In the genomic region with DNA sequence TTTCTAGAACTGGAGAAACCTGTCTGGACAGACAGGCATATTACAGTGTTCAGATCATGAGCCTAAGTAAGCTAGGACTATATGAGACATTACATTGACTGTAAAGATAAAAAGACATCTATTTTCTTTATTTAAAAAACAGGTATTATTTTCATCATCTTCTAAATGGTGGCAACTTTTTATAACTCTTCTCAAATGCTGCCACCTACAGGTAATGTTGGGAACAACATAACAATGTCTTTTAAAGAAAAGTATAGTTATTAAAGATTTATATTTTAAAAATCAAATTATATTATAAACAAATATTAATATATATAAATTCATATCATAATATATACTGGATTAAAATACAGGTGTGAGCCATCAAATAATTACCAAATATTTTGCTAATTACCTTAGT, we compare ENCODE assay signal across 9 mouse cellular contexts.
DNase-seq lines count a peak whose midpoint lies in the region.
"Had no signal": no experiment of that assay in that cellular context is flagged by ENCODE, and none has a peak within 500 bp of the region (broad histone marks: within the 10 kb centered on the region; RNA-seq: fewer than 3 reads in every experiment).

No protein-coding gene starts in this region.

- DNase-seq in cerebellum, adult 8-10 months: peak; percentile 33
- DNase-seq in cerebellum, adult 11 months: no peak
- DNase-seq in kidney, adult 9 months: peak; percentile 36
- no peak for DNase-seq in kidney, adult 11 months
- DNase-seq in 3T3-L1 (ENCODE audit: low read depth, low spot score): peak; percentile 62
- DNase-seq in c-Kit-positive CD71-positive TER-119-positive erythroid progenitor cells, embryonic 14.5 days (ENCODE audit: low spot score): peak; percentile 4
- DNase-seq in gastrocnemius, adult 8-10 months (ENCODE audit: low spot score in 2 of 2): no peak
- DNase-seq in Muller cell, postnatal 12 days (ENCODE audit: inconsistent ontology term): no peak
- DNase-seq: kidney, adult 8-10 months had no signal

Comparison
In these comparisons a context has a peak if more than half of its experiments do, and no peak if none do; other contexts are left out.
1. DNase-seq: peak in cerebellum, adult 8-10 months (single experiment), kidney, adult 9 months (single experiment), 3T3-L1 (single experiment) and c-Kit-positive CD71-positive TER-119-positive erythroid progenitor cells, embryonic 14.5 days (single experiment); none in cerebellum, adult 11 months (single experiment), kidney, adult 11 months (single experiment), gastrocnemius, adult 8-10 months (0 of 2) and Muller cell, postnatal 12 days (single experiment).